Mouse (Mus musculus): Measurements from ENCODE around the gene Dcst1.

Gene Dcst1

GRCm38 (mm10) chr3:89365153-89365485, at the start of gene Dcst1:
Gene Dcst1 (minus strand): TSS chr3:89365253.
- no peak for DNase-seq (ENCODE audit: low read depth, low spot score)

DNA sequence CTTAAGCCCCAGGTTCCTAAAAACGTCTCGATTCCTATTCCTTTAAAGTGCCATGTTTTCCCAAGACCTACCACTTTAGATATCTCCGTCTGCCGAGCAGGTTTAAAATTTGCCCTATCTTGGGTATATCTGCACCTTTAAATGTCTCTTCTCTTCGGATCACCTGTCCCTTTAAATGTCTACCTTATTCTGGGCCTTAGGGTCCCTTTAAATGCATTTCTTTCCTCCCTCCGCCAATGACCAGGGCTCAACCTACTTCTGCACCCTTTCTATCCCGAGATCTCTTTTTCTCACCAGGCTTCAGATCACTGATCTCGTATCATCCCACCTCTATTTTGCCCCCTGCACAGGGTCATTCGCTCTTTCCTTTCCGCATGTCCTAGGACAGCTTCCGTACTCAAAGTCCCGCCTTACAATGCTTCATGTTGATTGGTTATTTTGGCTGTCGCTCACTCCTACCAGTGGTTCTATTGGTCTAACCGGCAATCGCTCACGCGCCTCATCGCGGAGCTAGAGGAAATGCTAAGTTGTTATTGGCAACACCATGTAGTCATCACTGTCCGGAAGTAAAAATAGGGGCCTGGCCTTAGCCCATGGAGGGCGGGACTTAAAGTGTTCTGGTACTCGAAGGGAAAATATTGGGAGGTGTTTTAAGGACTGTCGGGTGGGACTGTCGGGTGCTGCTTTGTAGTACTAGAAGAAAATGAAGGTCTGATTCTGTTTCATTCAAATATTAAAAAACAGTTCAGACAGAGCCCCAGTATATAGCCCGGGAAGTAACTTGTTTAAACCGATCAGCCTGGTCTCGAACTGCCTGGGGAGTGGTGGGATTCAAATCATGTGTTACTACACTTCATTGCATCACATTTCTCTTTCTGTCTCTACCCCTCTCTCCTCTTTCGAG, 46.7 kb upstream of the Dcst1 start, which contains the start of gene Flad1:
Gene Flad1, minus strand, starts transcription at position 381 of the 904 bp plus-strand sequence.
- DNase-seq (ENCODE audit: low read depth, low spot score): peak; percentile 100

DNA sequence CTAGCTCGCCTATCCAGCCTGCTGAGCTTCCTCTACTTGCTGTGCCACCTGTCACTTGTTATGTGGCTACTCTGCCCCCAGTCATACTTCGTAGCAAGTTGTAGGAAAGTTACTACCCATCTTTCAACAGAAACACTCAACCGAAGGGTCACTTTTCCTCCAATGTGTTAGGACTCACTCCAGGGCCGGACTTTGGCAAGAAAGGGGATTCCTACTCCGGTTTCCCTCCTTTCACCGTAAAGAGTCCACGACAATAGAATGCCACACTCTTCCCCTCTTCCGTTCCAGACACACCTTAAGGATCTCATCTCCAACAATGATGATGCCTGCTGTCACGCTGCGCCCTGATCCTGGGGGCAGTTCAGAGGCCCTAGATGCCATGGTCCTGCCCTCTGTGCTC, 45.8 kb upstream of the Dcst1 start:
- DNase-seq (ENCODE audit: low read depth, low spot score): no peak

DNA sequence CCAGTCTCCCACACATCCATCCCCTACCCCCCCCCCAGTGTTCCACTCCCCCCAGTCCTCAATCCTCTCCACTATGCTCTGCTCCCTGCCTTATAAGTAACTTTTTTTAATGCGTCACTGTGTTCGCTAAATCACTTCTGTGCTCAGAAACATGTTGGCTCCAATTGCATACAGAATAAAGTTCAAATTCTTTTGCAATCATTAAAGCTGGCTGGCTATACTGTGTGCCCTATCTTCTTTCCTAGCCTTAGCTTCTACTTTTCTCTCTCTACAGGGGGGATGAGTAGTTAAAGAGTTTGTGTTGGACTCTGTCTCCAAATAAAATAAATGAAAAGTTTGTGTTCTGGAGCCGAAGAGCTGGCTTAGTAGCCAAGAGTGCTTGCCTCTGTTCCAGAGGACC, 44.6 kb upstream of the Dcst1 start:
- no peak for DNase-seq (ENCODE audit: low read depth, low spot score)

DNA sequence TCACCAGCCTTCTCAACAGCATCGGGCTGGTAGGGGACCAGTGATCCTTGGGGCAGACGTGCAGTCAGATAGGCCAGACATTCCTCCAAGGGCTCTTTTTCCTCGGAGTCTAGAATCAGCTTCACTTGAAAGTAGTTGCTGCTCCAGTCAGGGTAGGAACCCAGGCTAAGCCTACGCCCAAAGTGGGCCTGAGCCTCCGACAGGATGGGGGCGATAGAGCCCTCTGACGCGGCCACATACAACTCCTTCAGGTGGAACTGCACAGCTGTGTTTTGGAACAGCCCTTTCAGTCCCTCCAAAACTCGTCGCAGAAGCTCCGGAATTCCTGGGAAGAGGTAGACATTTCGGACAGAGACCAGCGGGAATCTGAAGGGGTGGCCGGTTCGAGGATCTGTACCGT, 43.4 kb upstream of the Dcst1 start:
- no peak for DNase-seq (ENCODE audit: low read depth, low spot score)

GRCm38 (mm10) chr3:89406887-89407286, 41.8 kb upstream of the Dcst1 start:
- no peak for DNase-seq (ENCODE audit: low read depth, low spot score)

DNA sequence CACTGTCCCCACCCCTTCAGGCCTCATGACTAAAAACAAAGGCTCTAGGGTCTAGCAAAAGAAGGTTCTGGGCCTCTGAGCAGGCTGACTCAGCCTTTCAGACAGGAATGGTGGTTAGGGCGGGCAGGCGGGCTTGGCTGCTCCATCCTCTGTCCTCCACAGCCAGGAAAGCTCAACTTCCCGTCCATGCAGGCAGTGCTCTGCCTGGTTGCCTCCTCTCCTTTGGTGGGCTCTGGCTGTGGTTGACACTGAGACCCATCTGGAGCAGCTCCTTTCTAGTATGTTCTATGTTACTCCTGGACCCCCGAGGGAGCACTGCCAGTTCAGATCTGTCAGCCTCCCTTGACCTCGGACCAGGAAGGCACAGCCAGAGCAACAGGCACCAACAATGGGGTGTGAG, 37.6 kb upstream of the Dcst1 start, which contains the start of gene Lenep:
Gene Lenep, minus strand, starts transcription at position 101 of the 400 bp plus-strand sequence.
- no peak for DNase-seq (ENCODE audit: low read depth, low spot score)

DNA sequence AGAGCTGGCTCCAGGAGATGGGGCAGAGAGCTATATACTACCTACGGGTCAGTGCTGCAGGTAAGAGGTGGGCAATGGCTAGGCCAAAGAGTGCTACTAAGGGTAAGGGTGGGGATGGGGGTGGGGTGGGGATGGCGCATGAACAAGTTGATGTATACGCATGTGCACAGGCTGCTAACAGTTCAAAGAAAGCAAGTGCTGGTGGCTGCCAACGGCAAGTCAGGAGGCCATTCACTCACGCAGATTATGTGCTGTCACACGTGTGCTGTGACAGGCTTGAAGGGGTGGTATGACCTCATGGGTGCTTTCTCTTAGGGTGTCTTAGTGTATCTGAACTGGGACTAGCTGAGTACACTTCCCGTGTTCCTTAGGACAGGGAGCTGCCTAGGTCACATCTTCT, 36.3 kb upstream of the Dcst1 start:
- no peak for DNase-seq (ENCODE audit: low read depth, low spot score)

DNA sequence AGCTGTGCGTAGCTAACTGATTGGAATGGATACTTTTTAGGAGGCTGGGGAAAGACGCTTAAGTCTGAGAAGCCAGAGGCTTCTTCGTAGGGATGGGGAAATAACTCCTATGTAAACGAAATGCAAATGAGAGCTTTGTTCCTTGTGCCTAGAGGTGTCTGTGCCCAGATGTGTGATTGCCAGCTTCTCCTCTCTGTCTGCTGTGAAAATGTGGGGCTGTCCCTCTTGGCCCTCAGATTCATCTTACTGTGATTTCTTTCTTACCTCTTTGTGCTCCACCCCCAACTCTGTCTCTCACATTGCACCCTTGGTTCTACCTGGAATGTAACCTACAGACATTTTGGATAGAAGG, 31.6 kb upstream of the Dcst1 start:
- no peak for DNase-seq (ENCODE audit: low read depth, low spot score)

DNA sequence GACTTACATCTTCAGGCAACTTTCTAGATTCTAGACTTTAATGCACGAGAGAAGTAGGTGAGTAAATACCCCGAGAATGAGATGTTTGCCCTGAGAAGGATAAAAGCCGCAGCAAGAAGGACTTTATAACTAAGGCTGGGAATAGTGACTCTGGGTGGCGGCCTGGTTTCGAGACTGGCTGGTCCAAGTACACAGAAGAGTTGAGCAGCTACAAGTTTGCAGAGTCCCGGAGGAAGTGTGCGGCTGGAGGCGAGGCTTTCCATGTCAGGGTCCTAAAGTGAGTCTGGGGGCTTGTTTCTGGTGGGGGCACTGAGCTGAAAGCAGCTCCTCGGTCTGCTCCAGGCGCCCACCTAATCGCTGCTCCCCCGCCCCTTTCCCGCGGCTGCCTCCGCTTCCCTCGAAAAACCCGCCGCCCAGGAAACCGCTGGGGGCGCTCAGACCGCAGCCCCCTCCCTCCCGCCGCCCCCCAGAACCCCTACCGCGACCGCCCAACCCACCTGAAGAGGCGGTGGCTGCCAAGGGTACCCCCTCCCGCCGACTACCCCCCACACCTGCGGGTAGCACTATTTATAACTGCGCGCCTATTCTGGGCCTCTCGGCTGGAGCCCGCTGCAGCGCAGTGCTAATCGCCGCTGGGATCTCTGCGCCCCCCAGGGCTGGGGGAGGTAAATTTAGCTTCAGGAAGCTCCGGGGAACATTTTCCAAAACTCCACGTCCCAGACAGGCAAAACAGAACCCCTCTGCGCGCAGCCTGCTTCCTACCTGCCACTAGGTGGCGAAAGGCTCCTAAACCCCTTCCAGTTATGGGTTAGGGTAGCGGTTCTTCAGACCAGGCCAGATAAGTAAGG, 31.0 kb upstream of the Dcst1 start:
- no peak for DNase-seq (ENCODE audit: low read depth, low spot score)

GRCm38 (mm10) chr3:89395419-89395805, 30.4 kb upstream of the Dcst1 start:
- no peak for DNase-seq (ENCODE audit: low read depth, low spot score)

DNA sequence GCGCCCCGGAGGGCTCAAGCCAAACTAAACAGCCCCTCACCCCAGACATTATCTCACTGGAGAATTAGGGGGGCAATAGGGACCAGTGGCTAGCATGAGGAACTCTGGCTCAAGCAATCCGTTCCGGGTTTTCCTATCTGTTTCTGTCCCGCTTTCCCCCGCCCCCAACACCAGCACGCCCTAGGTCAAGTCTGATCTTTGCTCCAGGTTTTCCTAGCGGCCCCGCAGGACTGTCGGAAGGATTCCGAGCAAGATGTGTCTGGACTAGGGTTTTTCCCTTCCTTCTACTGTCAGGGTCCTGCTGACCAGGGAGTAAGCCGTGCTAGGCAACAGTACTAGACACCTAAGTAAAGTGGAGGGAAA, 29.8 kb upstream of the Dcst1 start:
- DNase-seq (ENCODE audit: low read depth, low spot score): no peak

DNA sequence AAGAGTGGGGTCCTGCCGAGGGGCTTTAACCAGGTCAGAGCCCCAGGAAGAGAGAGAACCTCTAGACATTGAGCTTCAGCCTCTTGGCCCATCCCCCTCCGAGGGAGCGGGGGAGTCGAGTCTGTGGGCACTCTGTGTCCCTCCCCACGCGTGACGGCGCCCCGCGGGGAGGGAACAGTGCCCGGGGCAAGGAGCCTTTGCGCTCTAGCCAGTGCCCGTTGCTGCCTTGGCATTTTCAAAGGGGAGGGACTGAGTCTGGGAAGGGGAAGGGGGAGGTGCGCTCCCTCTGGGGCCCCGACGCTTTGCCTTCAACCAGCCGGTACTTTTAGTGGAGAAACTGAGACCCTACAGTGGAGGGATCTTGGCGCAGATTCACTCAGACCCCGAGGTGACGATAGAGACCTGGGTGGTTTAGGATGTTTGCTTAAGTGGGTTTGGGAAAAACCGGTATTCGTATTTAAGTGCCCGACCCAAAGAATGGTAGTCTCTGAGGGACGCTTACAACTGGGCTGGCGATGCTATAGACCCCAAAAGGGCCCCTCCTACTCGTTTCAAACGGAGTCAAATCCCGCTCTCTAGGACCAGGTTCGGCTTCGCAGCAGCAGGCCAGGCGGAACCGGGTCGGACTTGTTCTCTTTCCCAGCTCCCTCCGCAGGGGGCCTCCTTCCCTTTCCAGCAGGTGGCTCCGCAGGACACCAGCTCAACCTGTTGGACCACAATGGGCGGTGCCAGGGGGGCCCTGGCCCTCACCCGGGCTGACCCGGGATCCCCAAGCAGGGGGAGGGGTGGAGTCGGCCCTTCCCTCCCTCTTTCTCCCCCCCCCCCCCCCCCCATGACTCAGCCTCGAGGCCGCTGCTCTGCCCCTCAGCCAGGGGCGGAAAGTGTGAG, 29.2 kb upstream of the Dcst1 start, which contains the start of gene Zbtb7b:
Gene Zbtb7b, minus strand, starts transcription at position 771 of the 888 bp plus-strand sequence.
- DNase-seq (ENCODE audit: low read depth, low spot score): no peak

GRCm38 (mm10) chr3:89393605-89394004, 28.6 kb upstream of the Dcst1 start:
- DNase-seq (ENCODE audit: low read depth, low spot score): peak; percentile 92

GRCm38 (mm10) chr3:89392871-89393311, 27.8 kb upstream of the Dcst1 start:
- no peak for DNase-seq (ENCODE audit: low read depth, low spot score)

DNA sequence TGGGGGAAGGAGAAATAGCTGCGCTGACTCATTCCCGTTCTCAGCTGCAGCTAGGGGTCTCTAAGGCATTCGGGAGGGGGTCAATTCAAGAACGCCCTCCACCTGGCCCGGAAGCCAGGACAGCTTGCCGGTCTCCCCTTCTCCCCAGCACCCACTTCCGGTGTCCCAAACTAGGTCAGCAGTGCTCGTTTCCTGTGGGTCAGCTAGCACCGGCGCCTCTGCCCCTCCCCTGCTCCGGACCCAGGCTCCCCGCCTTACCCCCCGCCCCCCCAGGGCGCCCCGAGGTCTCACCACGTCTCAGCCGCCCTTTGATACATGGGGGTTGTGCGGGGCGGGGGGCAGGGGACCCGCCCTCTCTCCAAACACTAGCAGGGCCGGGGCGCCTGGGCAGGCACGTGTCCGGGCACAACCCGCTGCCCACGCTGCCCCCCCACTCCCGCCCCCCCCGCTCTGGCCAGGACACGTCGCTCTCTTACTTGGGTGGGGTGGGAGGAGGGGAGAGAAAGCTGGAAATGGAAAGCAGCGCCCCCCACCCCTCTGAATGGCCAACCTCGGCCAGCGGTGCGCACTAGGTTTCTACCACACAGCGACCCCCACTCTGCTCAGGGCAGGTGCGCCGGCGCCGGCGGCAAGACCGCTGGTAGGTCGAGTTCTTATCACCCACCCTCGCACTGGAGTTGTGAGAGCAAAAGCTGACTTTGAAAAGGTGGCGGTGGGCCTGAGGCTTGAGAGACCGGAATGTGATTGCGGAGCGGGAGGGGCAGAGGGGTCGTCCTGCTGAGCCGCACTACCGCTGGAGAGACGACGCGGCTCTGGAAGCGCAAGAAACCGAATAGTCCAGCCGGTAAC, 26.8 kb upstream of the Dcst1 start:
- no peak for DNase-seq (ENCODE audit: low read depth, low spot score)

DNA sequence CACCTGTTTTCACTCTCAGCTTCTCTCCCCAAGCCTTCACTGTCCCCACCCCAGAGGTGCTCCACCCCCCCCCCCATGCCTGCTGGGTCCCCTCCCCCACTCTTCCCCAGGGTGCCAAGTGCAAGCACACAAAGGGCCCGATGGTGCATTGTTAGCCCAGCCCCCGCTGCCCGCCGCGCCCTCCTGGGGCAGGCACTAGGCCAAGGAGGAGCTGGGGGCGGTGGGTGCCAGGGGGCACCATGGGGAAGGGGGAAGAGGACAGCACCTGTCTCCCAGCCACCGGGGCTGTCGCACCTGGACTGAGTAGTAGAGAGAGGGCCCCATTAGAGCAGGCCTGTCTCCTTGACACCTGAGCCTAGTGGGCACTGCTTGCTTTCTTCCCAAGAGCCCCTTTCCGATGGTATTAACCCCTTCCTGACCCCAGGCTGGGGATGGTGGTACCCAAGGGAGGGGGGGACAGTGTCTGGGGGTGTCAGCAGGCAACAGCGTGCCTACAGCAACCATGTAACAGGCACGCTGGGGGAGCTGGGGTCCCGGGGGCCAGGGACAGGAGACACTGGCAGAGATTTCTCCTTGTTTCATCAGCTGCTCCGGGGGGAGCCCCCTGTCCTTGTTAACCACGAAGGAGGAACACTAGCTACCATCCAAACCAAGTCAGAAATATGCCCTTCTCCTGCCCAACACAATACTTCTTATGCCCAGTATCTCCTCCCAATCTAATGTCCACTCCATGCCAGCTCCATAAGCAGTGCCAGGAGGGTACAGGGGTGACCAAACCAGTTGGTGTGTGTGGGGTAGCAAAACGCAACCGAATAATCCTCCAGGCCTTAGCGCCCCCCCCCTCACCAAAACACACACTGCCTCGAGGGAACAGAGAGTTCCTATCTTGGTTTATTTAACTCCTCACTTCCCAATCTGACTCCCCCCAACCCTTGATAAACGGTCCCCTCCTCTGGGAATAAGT, 25.9 kb upstream of the Dcst1 start:
- no peak for DNase-seq (ENCODE audit: low read depth, low spot score)

GRCm38 (mm10) chr3:89390111-89390515, 25.1 kb upstream of the Dcst1 start:
- no peak for DNase-seq (ENCODE audit: low read depth, low spot score)
